Mouse (Mus musculus) heart, postnatal 0 days (tissue): Measurements from ENCODE around the gene Mrtfa. TPM values are rescaled to one million over a fixed set of nuclear protein-coding genes. Genes with fewer than 3 reads are reported as not detected.

ENCODE experiments used
- ATAC-seq: fragments of 200-750 bp; cut with Nextera tagmentation; 2 replicates; pipeline ENCODE4 v1.8.0; 2017; ENCODE audit warnings: low read depth, moderate number of reproducible peaks, moderate library complexity; ENCODE audit not compliant: insufficient read depth
- DNase-seq: peaks from one replicate; pipeline ENCODE4 v3.0.0-alpha.2; 2016; ENCODE audit warnings: low spot score
- H3K27ac ChIP-seq: fragments of 300-500 bp; sonication (generic); 2 replicates; pipeline ENCODE4 v1.5.1; 2014; ENCODE audit warnings: low read depth, mild to moderate bottlenecking
- H3K27me3 ChIP-seq: fragments of 300-500 bp; sonication (generic); 2 replicates; pipeline ENCODE4 v1.6.1; 2014; ENCODE audit warnings: low read length, mixed read lengths; ENCODE audit not compliant: control insufficient read depth, insufficient read depth
- H3K36me3 ChIP-seq: fragments of 300-500 bp; sonication (generic); replicated peaks from 2 replicates; pipeline ENCODE4 v1.6.1; 2014; ENCODE audit warnings: low read length, mixed read lengths; ENCODE audit not compliant: control insufficient read depth, insufficient read depth
- H3K4me1 ChIP-seq: fragments of 300-500 bp; sonication (generic); 2 replicates; pipeline ENCODE4 v1.6.1; 2014; ENCODE audit warnings: antibody characterized with exemption; ENCODE audit not compliant: control insufficient read depth, insufficient read depth
- H3K4me2 ChIP-seq: fragments of 300-500 bp; sonication (generic); 2 replicates; pipeline ENCODE4 v1.6.1; 2014; ENCODE audit warnings: low read depth, mild to moderate bottlenecking, low read length, moderate library complexity
- H3K4me3 ChIP-seq: fragments of 300-500 bp; sonication (generic); 2 replicates; pipeline ENCODE4 v1.5.1; 2014; ENCODE audit warnings: low read depth, low read length
- H3K9ac ChIP-seq: fragments of 300-500 bp; sonication (generic); replicated peaks from 2 replicates; pipeline ENCODE4 v1.6.1; 2014; ENCODE audit warnings: low read depth, low read length, mixed read lengths
- H3K9me3 ChIP-seq: fragments of 300-500 bp; sonication (generic); replicated peaks from 2 replicates; pipeline ENCODE4 v1.6.1; 2016; ENCODE audit warnings: low read length; ENCODE audit not compliant: control insufficient read depth
- CTCF ChIP-seq: IDR thresholded peaks from 2 replicates; pipeline ENCODE4 v1.5.1; 2016; ENCODE audit warnings: antibody characterized with exemption, control low read depth, low read depth
- EP300 ChIP-seq: IDR thresholded peaks from 2 replicates; pipeline ENCODE4 v1.6.1; 2016; ENCODE audit warnings: antibody characterized with exemption, low read depth
- WGBS: fragments of 180-500 bp; shearing (Covaris S2); extraction: QIAGEN DNeasy Blood & Tissue Kit; methylation state at CpG from one replicate; pipeline ENCODE4 v1.1.7; 2014; 5-methylcytosine and 5-hydroxymethylcytosine counted together
- polyA plus RNA-seq: library from polyadenylated mRNA; unstranded; fragments of >200 nt; fragmentation: Nextera tagmentation; extraction: Ambion mirVana; gene quantifications from 2 replicates; pipeline ENCODE4 v1.2.1, GENCODE M21; 2015
- total RNA-seq: library from RNA; depleted of rRNA; stranded (reverse); fragments of >200 nt; gene quantifications from 2 replicates; pipeline ENCODE4 v1.2.3, GENCODE M21; 2014; ENCODE audit warnings: low replicate concordance

The Mrtfa gene
- total and polyA plus RNA-seq, 2 experiments from 2014 or later = 4.9 to 26.0 TPM

DNA sequence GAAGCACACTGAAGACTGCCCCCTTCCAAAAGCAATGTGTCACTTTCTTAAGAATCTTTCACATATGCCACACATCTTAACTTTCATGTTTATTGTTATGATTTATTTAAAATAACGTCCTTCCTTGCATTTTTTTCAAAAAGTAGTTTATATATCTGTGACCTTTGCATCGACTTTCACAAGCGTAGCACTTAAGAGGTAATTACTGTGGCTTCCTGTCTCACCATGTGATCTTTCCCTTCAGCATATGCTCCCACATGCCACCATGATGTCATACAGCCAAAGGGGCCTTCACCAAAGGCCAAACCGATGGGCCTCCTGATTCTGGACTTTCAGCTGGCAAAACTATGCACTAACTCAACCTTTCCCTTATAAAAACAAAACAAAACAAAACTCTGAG lies 109.3 kb downstream of the Mrtfa start:
- ATAC-seq (no peak), DNase-seq (no peak)
- Histone ChIP-seq H3K4me1 (peaks cover 20% of the 10 kb centered on the region), H3K4me3 (no peak overlapping the region), H3K4me2 (no peak overlapping the region), H3K27ac (no peak overlapping the region), H3K9ac (no peak overlapping the region), H3K27me3 (no peaks in the 10 kb centered on the region), H3K36me3 (no peaks in the 10 kb centered on the region), H3K9me3 (no peaks in the 10 kb centered on the region)
- WGBS = 58% methylated on average over 4 of the region's 4 CpGs
- TF ChIP-seq CTCF = no peak
- TF ChIP-seq EP300 = no peak

DNA sequence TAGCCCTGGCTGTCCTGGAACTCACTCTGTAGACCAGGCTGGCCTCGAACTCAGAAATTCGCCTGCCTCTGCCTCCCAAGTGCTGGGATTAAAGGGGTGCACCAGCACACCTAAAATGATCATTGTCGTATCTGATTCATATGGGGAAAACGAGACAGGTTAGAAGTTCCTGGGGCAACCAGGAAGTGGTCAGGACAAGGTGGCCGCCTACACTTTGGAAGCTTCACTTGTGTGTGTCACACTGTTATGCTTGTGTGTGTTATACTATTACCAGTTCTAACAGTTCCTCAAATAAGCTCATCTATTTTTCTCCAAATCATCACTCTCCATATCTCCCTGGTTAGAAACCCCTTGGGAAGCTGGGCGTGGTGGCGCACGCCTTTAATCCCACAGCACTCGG lies 110.2 kb downstream of the Mrtfa start:
- 94% methylated on average over 9 of the region's 9 CpGs for WGBS
- no peak overlapping the region for H3K4me2 ChIP-seq
- H3K9me3 ChIP-seq = 0 out of 2 replicates have a peak, but pooled peaks cover under 1% of the 10 kb centered on the region
- H3K27me3 ChIP-seq = no peaks in the 10 kb centered on the region
- H3K4me1 ChIP-seq = peaks cover 14% of the 10 kb centered on the region
- no peak overlapping the region for H3K27ac ChIP-seq
- DNase-seq (no peak), ATAC-seq (no peak)
- H3K9ac ChIP-seq = no peak overlapping the region
- TF ChIP-seq EP300 (no peak), CTCF (no peak)
- H3K4me3 ChIP-seq = no peak overlapping the region
- no peaks in the 10 kb centered on the region for H3K36me3 ChIP-seq

DNA sequence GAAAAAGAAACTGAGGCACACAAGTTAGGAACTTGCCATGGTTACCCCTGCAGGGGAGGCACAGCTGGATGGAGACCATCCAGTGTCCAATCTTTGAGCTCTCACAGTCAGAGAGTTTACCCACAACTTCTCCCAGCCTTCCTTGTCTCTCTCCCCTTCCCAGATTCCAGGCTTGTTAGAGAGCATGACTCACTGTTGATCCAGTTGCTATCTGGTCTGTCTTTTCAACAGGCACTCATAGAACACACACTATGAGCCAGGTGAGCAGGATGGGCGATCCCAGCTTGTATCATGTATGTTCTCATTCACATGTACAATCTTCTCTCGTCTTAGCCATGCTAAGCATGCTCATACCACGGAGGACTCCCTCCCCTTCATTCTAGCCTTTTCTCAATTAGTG lies 111.3 kb downstream of the Mrtfa start:
- 0 out of 2 replicates have a peak, but pooled peaks cover 5% of the 10 kb centered on the region for H3K9me3 ChIP-seq
- ATAC-seq (no peak), DNase-seq (no peak)
- H3K4me2 ChIP-seq = no peak overlapping the region
- peaks cover 13% of the 10 kb centered on the region for H3K4me1 ChIP-seq
- no peaks in the 10 kb centered on the region for H3K36me3 ChIP-seq
- TF ChIP-seq EP300 (no peak), CTCF (no peak)
- WGBS = 80% methylated on average over 3 of the region's 3 CpGs
- no peak overlapping the region for H3K27ac ChIP-seq
- no peak overlapping the region for H3K4me3 ChIP-seq
- no peaks in the 10 kb centered on the region for H3K27me3 ChIP-seq
- H3K9ac ChIP-seq = no peak overlapping the region

DNA sequence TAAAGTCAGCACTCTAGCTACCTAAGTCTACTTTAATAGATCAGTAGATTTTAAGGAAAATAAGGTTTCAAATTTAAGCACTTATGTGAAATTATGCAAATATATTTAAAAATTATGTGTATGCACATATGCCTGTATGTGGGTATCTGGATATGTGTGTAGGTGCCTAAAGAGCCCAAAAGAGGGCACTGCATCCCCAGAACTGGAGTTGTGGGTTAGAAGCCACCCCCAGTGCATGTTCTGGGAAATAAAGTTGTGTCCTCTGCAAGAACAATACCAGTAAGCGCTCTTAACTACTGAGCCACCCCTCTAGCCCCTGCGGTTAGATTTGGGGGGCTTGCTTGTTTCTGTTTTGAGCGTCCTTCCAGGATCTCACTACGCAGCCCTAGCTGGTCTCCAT lies 113.0 kb downstream of the Mrtfa start:
- 97% methylated on average over 4 of the region's 4 CpGs for WGBS
- Histone ChIP-seq H3K36me3 (no peaks in the 10 kb centered on the region), H3K27me3 (no peaks in the 10 kb centered on the region), H3K4me3 (no peak overlapping the region), H3K9ac (no peak overlapping the region), H3K4me2 (no peak overlapping the region), H3K27ac (no peak overlapping the region), H3K9me3 (0 out of 2 replicates have a peak, but pooled peaks cover 5% of the 10 kb centered on the region), H3K4me1 (peaks cover 13% of the 10 kb centered on the region)
- no peak for TF ChIP-seq EP300
- TF ChIP-seq CTCF = peak; percentile 46
- no peak for DNase-seq
- no peak for ATAC-seq

DNA sequence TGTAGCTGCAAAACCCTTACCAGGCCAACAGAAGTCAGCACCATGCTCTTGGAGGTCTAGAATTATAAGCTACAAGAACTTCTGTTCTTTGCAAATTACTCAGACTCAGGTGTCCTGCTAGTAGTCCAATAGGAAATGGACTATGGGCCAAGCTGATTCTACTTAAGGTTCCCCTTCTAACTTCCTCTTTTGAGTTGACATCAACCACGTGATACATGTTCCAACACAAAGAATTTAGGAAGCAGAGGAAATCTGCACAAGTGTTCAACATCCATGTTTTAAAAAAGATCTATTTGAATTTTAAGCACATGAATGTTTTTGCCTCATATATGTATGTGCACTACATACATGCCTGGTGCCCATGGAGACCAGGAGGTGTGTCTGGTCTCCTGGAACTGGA lies 116.0 kb downstream of the Mrtfa start:
- H3K4me3 ChIP-seq = no peak overlapping the region
- H3K36me3 ChIP-seq = no peaks in the 10 kb centered on the region
- H3K27ac ChIP-seq = 0 out of 2 replicates have a peak overlapping the region, but pooled peaks have one; percentile 12
- H3K4me2 ChIP-seq = no peak overlapping the region
- ATAC-seq (no peak), DNase-seq (no peak)
- no peak overlapping the region for H3K9ac ChIP-seq
- peaks cover 3% of the 10 kb centered on the region for H3K27me3 ChIP-seq
- TF ChIP-seq EP300 = no peak
- no peak for TF ChIP-seq CTCF
- H3K4me1 ChIP-seq = no peaks in the 10 kb centered on the region
- WGBS = 62% methylated on average over 1 of the region's 1 CpGs
- H3K9me3 ChIP-seq = 0 out of 2 replicates have a peak, but pooled peaks cover 5% of the 10 kb centered on the region

DNA sequence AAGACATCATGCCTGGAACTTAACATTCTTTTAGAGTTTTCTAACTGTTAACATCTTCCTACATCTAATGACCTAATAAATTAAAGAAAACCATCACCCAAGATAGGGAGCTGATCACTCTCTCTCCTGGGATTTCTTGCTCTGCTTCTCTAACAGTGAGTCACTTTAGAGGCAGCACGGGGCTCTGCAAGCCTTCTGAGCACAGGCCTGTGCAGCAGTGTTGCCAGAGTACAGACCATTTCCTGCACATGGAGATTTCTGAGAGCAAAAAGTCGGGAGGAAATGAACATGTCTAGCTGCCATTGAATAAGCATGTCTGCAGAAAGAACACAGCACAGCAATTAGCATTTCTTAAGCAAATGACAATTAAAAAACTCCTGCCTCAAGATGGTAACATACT lies 116.8 kb downstream of the Mrtfa start:
- DNase-seq = peak; percentile 27

More for the DNA sequence above, 116.8 kb downstream of the Mrtfa start:
- no peak overlapping the region for H3K4me2 ChIP-seq
- peaks cover 6% of the 10 kb centered on the region for H3K27me3 ChIP-seq
- ATAC-seq = no peak
- 33% methylated on average over 2 of the region's 2 CpGs for WGBS
- H3K4me1 ChIP-seq = no peaks in the 10 kb centered on the region
- H3K27ac ChIP-seq = 0 out of 2 replicates have a peak overlapping the region, but pooled peaks have one; percentile 12
- 0 out of 2 replicates have a peak, but pooled peaks cover 5% of the 10 kb centered on the region for H3K9me3 ChIP-seq
- H3K9ac ChIP-seq = no peak overlapping the region
- no peak for TF ChIP-seq CTCF
- TF ChIP-seq EP300 = no peak
- H3K4me3 ChIP-seq = no peak overlapping the region
- H3K36me3 ChIP-seq = no peaks in the 10 kb centered on the region
